Comparison of ENCODE assay signal across 27 mouse cellular contexts in genomic region chr13:6212550-6212949, GRCm38 (mm10).
DNase-seq lines count a peak whose midpoint lies in the region; ATAC-seq and TF ChIP-seq lines count a peak whose summit lies in the region.
"Had no signal": no experiment of that assay in that cellular context is flagged by ENCODE, and none has a peak within 500 bp of the region (broad histone marks: within the 10 kb centered on the region; RNA-seq: fewer than 3 reads in every experiment).

No protein-coding gene starts in this region.

- no peak overlapping the region for H3K27ac ChIP-seq in midbrain, postnatal 0 days (ENCODE audit: low read depth, low read length)
- no peak overlapping the region for H3K27ac ChIP-seq in lung, postnatal 0 days (ENCODE audit: low read length)
- H3K27ac ChIP-seq: embryonic facial prominence, embryonic 13.5 days; embryonic facial prominence, embryonic 15.5 days; forebrain, embryonic 10.5 days; forebrain, embryonic 12.5 days had no signal

- no peaks in the 10 kb centered on the region; the same call in 1 of the 2 replicates for H3K4me1 ChIP-seq in midbrain, postnatal 0 days (ENCODE audit: insufficient read depth, low read length)
- no peaks in the 10 kb centered on the region for H3K4me1 ChIP-seq in lung, postnatal 0 days (ENCODE audit: insufficient read depth, low read depth, low read length)
- H3K4me1 ChIP-seq: embryonic facial prominence, embryonic 13.5 days; embryonic facial prominence, embryonic 15.5 days; forebrain, embryonic 10.5 days; forebrain, embryonic 12.5 days had no signal

- no peak overlapping the region for H3K4me3 ChIP-seq in midbrain, postnatal 0 days (ENCODE audit: low read depth, low read length)
- no peak overlapping the region for H3K4me3 ChIP-seq in lung, postnatal 0 days (ENCODE audit: low read depth, low read length)
- H3K4me3 ChIP-seq: embryonic facial prominence, embryonic 13.5 days; embryonic facial prominence, embryonic 15.5 days; erythroblast, embryonic 14.5 days; forebrain, embryonic 10.5 days; forebrain, embryonic 12.5 days had no signal

- no peak for TF ChIP-seq EP300 in lung, postnatal 0 days (IDR thresholded peaks at IDR 0.05)

- H3K9ac ChIP-seq in midbrain, postnatal 0 days (replicated peaks; ENCODE audit: low read length, poor library complexity, severe bottlenecking) = no peak overlapping the region
- H3K9ac ChIP-seq in lung, postnatal 0 days (replicated peaks; ENCODE audit: low read depth) = no peak overlapping the region
- H3K9ac ChIP-seq: embryonic facial prominence, embryonic 13.5 days; embryonic facial prominence, embryonic 15.5 days; forebrain, embryonic 12.5 days had no signal

- H3K4me2 ChIP-seq in midbrain, postnatal 0 days (ENCODE audit: low read depth, low read length, poor library complexity, severe bottlenecking) = no peak overlapping the region
- H3K4me2 ChIP-seq in lung, postnatal 0 days (replicated peaks; ENCODE audit: low read depth, low read length) = no peak overlapping the region
- H3K4me2 ChIP-seq: embryonic facial prominence, embryonic 13.5 days; embryonic facial prominence, embryonic 15.5 days; forebrain, embryonic 12.5 days had no signal

- no peak for TF ChIP-seq CTCF in midbrain, postnatal 0 days (IDR thresholded peaks at IDR 0.05)
- no peak for TF ChIP-seq CTCF in lung, postnatal 0 days (IDR thresholded peaks at IDR 0.05)

- no peaks in the 10 kb centered on the region for H3K9me3 ChIP-seq in midbrain, postnatal 0 days (ENCODE audit: low read length)
- no peaks in the 10 kb centered on the region for H3K9me3 ChIP-seq in lung, postnatal 0 days (ENCODE audit: low read length)
- H3K9me3 ChIP-seq: embryonic facial prominence, embryonic 13.5 days; embryonic facial prominence, embryonic 15.5 days; forebrain, embryonic 10.5 days; forebrain, embryonic 12.5 days; G1E had no signal

- no peaks in the 10 kb centered on the region for H3K27me3 ChIP-seq in midbrain, postnatal 0 days (ENCODE audit: insufficient read depth, low read length)
- no peaks in the 10 kb centered on the region for H3K27me3 ChIP-seq in lung, postnatal 0 days (replicated peaks; ENCODE audit: insufficient read depth, low read length)
- H3K27me3 ChIP-seq: CH12.LX; embryonic facial prominence, embryonic 13.5 days; embryonic facial prominence, embryonic 15.5 days; forebrain, embryonic 12.5 days; Patski had no signal

- peak; percentile 3 for DNase-seq in CD4-positive, CD25-positive, alpha-beta regulatory T cell, adult 2 months (ENCODE audit: low read depth, low spot score)
- no peak for DNase-seq in midbrain, postnatal 0 days (ENCODE audit: low spot score)
- no peak for DNase-seq in thymus, postnatal 36 days
- DNase-seq in lung, postnatal 0 days (ENCODE audit: low spot score) = no peak
- DNase-seq: adrenal gland, adult 2 months; adrenal gland, postnatal 10 days; adrenal gland, postnatal 25 days; B cell, adult 2 months; cerebellum, adult 11 months; cerebellum, adult 18-20 months; cerebellum, adult 8-10 months; cerebellum, adult 9-11 months; cerebellum, postnatal 14 days; cerebellum, postnatal 36 days; embryo, embryonic 11 days had no signal

- WGBS in midbrain, postnatal 0 days = 76% methylated on average over 2 of the region's 2 CpGs
- 48% methylated on average over 2 of the region's 2 CpGs for WGBS in lung, postnatal 0 days

- ATAC-seq in activated CD4-positive, CD25-positive, alpha-beta regulatory T cell, adult 4 months = peak; percentile 64
- peak; percentile 65 for ATAC-seq in inflammation-experienced regulatory T-cells, adult 6 months
- no peak for ATAC-seq in midbrain, postnatal 0 days (ENCODE audit: low FRiP score)
- ATAC-seq in lung, postnatal 0 days = no peak
- ATAC-seq: forebrain, embryonic 14.5 days; forebrain, embryonic 16.5 days; Patski had no signal

- no peaks in the 10 kb centered on the region for H3K36me3 ChIP-seq in midbrain, postnatal 0 days (ENCODE audit: insufficient read depth, low read length)
- no peaks in the 10 kb centered on the region for H3K36me3 ChIP-seq in lung, postnatal 0 days (ENCODE audit: insufficient read depth, low read length)
- H3K36me3 ChIP-seq: embryonic facial prominence, embryonic 13.5 days; embryonic facial prominence, embryonic 15.5 days; forebrain, embryonic 10.5 days; forebrain, embryonic 12.5 days; G1E had no signal

Comparison
In these comparisons a context has a peak if more than half of its experiments do, and no peak if none do; other contexts are left out.
1. ATAC-seq: peak in activated CD4-positive, CD25-positive, alpha-beta regulatory T cell, adult 4 months (single experiment) and inflammation-experienced regulatory T-cells, adult 6 months (single experiment); none in midbrain, postnatal 0 days (single experiment) and lung, postnatal 0 days (single experiment).